Mouse (Mus musculus): ENCODE data around the gene Hist1h2br.
A peak's percentile ranks its signal among the peaks of the same experiment; 100 is the strongest.
"Not testable (repeated sequence)": the region's sequence is repeated elsewhere in the genome, so short reads cannot be mapped to it uniquely, and the experiment has no call there.

Gene Hist1h2br

DNA sequence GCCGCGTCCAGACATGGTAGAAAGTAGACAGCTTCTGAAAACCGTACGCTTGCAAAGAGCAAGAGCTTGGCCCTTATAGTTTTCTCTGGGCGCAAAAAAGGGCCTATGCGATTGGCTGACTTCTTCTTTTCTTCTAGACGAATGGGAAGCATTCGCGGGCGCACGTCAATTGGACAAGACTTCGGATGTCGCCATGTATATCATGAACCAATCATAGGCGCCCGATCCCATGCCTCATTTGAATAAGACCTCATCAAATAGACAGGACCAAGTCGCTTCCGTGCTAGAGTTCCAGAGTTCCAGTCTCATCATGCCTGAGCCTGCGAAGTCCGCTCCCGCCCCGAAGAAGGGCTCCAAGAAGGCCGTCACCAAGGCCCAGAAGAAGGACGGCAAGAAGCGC, at the start of gene Hist1h2br, which contains the start of gene Hist1h2ap:
TSS of gene Hist1h2br (plus strand) at position 283 of the 400 bp plus-strand sequence.
TSS of gene Hist1h2ap (minus strand) at position 47 of the 400 bp plus-strand sequence.
- DNase-seq (ENCODE audit: low spot score), result not testable (repeated sequence)

DNA sequence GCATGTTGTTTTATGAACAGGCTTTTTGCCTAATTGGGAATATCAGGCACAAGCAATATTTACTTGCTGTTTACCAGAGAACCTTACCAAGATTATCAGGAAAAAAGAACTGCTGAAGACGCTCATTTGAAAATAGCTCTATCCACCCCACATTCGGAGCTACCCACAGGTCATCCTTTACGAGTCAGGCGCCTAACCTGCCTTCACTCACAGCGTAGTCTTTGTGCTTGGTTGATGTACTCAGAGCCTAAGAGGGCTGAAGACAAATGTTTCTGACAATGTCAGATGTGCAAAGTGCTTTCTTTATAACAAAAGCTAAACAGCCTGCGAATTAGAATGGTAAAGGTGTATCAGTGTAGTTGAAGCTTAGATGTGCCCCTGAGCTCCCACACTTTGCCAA, 49.2 kb upstream of the Hist1h2br start:
- DNase-seq (ENCODE audit: low spot score), result no peak

DNA sequence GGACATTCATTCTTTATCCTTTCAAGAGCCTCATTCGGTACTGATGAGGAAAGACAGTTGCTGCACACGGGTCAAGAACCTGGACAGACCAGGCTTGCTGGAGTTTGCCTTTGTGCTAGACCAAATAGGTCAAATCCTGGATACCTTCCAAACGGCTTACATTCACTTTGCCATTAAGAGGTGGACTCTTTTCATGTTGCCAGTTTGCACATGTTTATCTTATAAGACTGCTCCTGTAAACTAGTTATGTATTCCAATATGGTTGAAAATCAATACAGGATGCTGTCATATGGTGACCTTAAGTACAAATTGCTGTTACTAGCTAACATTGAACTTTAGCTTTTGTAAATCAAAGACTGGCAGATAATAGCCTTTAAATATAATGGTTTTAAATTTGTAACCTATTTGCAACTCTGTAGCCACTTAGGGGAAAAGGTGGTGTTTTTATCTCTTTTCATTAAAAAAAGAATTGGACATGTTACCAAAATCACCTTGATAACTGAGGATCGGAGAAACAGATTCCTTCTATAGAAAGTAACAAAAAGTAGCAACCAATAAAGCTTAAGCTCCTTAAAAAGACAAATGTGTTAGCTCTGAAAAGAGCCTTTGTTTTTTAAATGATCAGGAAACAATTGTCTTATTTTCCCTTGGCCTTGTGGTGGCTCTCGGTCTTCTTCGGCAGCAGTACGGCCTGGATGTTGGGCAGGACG, 47.2 kb upstream of the Hist1h2br start:
- no peak for DNase-seq (ENCODE audit: low spot score)

DNA sequence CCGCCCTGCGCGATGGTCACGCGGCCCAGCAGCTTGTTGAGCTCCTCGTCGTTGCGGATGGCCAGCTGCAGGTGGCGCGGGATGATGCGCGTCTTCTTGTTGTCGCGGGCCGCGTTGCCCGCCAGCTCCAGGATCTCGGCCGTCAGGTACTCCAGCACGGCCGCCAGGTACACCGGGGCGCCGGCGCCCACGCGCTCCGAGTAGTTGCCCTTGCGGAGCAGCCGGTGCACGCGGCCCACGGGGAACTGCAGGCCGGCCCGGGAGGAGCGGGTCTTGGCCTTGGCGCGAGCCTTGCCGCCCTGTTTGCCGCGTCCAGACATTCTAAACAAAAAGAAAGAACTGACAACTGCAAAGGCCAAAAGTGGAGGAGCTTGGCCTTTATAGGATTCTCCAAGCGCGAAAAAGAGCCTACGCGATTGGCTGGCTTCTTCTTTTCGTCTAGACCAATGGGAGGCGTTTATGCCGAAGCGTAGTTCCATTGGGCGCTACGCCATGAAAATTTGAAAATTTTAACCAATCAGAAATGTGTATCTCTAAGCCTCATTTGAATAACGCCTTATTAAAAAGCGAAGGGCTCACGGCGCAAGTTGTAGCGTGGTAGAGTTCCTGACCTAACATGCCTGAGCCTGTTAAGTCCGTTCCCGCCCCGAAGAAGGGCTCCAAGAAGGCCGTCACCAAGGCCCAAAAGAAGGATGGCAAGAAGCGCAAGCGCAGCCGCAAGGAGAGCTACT, 46.5 kb upstream of the Hist1h2br start, which contains the start of the genes Hist1h2an and Hist1h2bp:
TSS of gene Hist1h2an (minus strand) at position 320 of the 731 bp plus-strand sequence.
TSS of gene Hist1h2bp (plus strand) at position 563 of the 731 bp plus-strand sequence.
- DNase-seq (ENCODE audit: low spot score), result peak; percentile 27

DNA sequence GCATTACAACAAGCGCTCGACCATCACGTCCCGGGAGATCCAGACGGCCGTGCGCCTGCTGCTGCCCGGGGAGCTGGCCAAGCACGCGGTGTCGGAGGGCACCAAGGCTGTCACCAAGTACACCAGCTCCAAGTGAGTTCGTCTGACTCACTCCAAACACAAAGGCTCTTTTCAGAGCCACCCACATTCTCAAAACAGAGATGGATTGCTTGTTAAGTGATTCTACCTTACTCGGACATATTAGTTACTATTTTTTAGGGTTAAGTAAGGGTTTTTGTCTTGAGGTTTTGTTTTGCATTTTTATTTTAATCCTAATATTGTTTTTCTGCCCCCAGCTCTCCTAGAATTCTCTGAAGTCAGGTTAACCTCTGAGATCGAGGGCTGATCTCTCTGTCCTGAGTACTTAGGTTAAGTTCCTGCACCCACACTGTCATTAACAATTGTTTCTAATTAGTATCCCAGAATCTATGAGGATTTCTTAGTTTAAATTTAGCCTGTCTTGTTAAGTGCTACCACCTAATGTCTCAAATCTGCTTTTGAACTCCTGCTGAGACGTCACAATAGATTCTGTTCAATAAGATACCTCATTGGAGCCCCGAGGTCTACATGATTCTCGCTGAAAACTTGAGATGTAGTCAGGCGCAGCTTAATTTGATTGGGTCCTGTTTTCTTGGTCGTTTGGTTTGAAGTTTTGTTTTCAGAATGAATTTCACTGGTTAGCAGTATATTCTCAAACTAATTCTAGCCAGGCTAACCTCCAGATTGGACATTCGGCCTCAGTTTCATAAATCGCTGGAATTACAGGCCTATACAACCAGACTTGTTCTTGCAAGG, 45.6 kb upstream of the Hist1h2br start:
- DNase-seq (ENCODE audit: low spot score), result no peak

DNA sequence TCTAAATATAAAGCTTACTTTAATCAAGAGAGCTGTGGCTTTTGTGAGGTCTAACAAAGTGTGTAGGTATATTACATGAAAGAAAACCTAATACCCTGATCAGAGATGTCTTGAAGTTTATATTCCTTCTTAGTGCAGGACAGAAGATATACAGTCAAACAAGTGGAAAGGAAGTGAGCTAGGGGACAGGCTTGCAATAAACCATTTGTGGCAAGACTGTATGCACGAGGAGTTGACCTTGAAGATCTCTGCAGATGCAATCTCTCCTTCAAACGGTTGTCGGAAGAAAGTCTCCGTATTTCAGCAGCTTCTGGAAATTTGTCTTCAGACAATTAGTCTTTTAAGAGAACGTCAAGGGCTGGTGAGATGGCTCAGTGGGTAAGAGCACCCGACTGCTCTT, 43.6 kb upstream of the Hist1h2br start:
- DNase-seq (ENCODE audit: low spot score), result no peak

DNA sequence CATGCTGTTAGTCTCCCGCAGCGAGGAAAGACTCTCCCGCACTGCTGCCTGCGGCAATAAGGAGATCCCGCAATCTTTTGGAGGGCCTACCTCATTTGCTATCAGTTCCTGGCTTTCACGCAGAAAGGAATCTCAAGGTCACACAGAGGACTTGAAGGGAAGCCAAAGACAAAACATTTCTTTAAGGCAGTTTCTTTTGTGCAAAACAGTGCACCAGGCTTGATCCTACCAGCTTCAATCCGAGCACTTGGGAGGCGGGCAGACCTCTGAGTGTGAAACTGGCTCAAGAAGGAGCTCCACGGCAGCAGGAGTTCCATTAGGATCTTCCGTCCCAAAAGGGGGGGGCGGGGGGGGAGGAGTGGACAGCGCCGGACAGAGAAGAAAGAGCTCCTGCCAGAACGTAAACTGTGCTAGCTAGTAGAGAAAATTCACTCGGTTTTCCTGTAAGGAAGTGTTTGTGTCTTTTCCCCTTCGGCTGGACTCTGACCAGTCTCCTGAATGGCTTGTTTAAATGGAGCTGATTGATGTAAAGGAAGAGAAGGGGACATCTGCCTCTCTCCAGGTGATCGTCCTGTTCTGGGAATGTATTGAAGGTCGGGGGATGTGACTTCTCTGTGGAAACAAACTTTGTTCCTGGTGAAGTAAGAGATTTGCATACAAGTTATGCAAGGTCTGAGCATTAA, 42.8 kb upstream of the Hist1h2br start:
- no peak for DNase-seq (ENCODE audit: low spot score)

DNA sequence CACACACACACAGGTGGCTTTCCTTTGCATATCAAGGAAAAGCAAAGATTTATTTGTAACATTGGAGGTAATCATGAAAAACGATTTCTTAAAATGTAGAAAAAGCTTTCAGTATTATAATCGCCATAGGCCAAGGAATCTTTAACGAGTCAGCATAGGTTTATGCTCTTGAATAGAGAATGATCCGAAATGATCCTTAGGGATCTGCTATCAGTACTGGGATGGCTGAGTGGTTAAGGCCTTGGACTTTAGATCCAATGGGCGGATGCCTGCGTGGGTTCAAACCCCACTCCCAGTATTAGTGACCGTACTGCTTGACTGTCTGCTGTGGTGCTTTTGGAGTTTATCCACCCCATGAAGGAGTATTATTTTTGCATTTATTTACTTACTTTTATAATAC, 38.0 kb upstream of the Hist1h2br start:
- no peak for DNase-seq (ENCODE audit: low spot score)

- not testable (repeated sequence) for DNase-seq (ENCODE audit: low spot score)
Measured at GRCm38 (mm10) chr13:21797163-21797562, 36.4 kb upstream of the Hist1h2br start.

GRCm38 (mm10) chr13:21803058-21803457, 30.5 kb upstream of the Hist1h2br start:
- DNase-seq (ENCODE audit: low spot score), result not testable (repeated sequence)

GRCm38 (mm10) chr13:21810073-21810472, 23.5 kb upstream of the Hist1h2br start, which contains the start of the genes Hist1h2bq and Hist1h2ao:
Gene Hist1h2bq, minus strand, starts transcription at chr13:21810197.
Gene Hist1h2ao, plus strand, starts transcription at chr13:21810465.
- not testable (repeated sequence) for DNase-seq (ENCODE audit: low spot score)

- not testable (repeated sequence) for DNase-seq (ENCODE audit: low spot score)
Measured at GRCm38 (mm10) chr13:21811074-21811473, 22.5 kb upstream of the Hist1h2br start.

- not testable (repeated sequence) for DNase-seq (ENCODE audit: low spot score)
Measured at GRCm38 (mm10) chr13:21811539-21811938, 22.0 kb upstream of the Hist1h2br start, which contains the start of gene Hist1h4m. Gene Hist1h4m, plus strand, starts transcription at chr13:21811746.

GRCm38 (mm10) chr13:21812092-21812491, 21.5 kb upstream of the Hist1h2br start:
- not testable (repeated sequence) for DNase-seq (ENCODE audit: low spot score)

DNA sequence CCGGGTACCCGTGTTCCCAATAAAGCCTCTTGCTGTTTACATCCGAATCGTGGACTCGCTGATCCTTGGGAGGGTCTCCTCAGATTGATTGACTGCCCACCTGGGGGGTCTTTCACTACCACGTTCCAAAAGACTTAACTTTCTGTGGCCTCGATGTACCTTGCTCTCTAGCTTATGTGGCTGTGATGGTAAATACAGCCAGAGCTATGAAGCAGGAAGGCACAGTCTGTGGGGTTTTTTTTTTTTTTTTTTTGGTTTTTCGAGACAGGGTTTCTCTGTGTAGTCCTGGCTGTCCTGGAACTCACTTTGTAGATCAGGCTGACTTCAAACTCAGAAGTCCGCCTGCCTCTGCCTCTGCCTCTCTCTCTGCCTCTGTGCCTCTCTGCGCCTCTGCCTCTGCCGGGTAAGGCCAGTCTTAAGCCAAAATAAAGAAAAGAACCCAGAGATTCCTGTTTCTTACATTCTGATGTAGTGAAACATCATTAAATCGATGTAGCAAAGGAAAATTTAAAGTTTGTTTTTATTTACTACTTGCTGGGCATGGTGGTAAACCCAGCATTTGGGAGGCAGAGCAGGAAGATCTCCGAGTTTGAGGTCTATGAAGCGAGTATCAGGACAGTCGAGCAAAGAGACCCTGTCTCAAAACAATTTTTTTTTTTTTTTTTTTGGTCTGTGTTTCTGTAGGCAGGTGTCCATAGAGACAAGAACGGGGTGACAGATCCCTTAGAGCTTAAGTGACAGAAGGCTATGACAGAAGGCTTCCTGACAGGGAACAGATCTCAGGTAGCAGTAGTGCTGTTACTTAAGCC, 13.3 kb upstream of the Hist1h2br start:
- not testable (repeated sequence) for DNase-seq (ENCODE audit: low spot score)

DNA sequence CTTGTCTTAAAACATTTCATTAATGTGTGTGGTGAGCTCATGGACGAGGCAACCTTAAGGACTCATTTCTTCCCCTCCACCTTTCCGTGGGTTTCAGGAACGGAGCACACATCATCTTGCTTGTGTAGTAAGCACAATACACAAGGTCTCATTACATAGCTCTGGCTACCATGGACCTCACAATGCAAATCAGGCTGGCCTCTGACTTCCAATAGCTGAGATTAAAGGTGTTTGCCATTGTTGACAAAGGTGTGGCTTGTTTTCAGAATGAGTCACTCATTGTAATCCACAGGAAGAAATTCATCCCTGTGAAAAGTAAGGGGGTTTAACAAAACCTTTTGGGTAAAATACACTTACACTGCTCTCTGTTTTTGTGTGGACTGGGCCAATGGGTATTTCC, 5.0 kb upstream of the Hist1h2br start:
- no peak for DNase-seq (ENCODE audit: low spot score)

- no peak for DNase-seq (ENCODE audit: low spot score)
Measured at GRCm38 (mm10) chr13:21830344-21830743, 3.2 kb upstream of the Hist1h2br start.

DNA sequence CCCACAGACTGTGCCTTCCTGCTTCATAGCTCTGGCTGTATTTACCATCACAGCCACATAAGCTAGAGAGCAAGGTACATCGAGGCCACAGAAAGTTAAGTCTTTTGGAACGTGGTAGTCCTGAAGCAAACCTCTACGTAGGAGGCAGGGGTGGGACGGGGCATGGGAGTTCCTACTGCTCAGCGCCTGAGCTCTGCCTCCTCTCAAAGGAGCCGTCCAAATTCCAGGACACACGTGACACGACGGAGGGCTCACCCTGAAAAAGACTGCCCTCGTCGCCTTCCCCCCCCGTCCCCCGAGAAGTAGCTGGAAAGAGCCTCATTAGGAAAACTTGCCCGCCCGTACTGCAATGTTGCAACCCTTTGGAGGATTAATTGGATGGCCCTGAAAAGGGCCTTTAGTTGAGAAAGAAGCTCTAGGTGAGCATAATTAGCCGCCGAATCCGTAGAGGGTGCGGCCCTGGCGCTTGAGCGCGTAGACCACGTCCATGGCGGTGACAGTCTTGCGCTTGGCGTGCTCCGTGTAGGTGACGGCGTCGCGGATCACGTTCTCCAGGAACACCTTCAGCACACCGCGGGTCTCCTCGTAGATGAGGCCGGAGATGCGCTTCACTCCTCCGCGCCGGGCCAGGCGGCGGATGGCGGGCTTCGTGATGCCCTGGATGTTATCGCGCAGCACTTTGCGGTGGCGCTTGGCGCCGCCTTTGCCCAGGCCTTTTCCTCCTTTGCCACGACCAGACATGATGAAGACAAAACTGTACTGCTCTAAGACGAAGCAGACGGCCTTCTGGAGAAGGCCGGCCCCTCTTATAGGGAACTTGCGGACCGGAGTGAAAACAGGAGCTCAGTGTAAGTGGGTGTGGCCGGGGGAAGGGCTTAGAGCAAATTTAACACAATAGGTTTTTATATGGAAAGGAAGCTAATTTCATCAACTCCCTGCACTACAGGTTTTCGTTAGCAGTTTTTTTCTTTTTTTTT, 1.8 kb upstream of the Hist1h2br start, which contains the start of gene Hist1h4n:
TSS of gene Hist1h4n (minus strand) at position 779 of the 977 bp plus-strand sequence.
- not testable (repeated sequence) for DNase-seq (ENCODE audit: low spot score)

- DNase-seq (ENCODE audit: low spot score), result not testable (repeated sequence)
Measured at GRCm38 (mm10) chr13:21840508-21840907, 7.0 kb downstream of the Hist1h2br start.
